Mouse (Mus musculus) bone marrow macrophage, adult 2 months (primary cell): Measurements from ENCODE around the gene a. TPM values are rescaled to one million over a fixed set of nuclear protein-coding genes. Genes with fewer than 3 reads are reported as not detected.

Source experiments
- H3K27ac ChIP-seq: 2 replicates; pipeline ENCODE4 v1.5.1; 2012; ENCODE audit warnings: low read depth, low read length; ENCODE audit not compliant: insufficient read depth
- H3K4me1 ChIP-seq: 2 replicates; pipeline ENCODE4 v1.6.1; 2012; ENCODE audit warnings: low read length; ENCODE audit not compliant: control insufficient read depth, insufficient read depth
- H3K4me3 ChIP-seq: 2 replicates; pipeline ENCODE4 v1.5.1; 2012; ENCODE audit warnings: mild to moderate bottlenecking, low read length, moderate library complexity; ENCODE audit not compliant: insufficient read depth
- CTCF ChIP-seq: IDR thresholded peaks from 2 replicates; pipeline ENCODE4 v1.5.1; 2012; ENCODE audit warnings: low read depth, mild to moderate bottlenecking, low read length, moderate library complexity
- POLR2A ChIP-seq: IDR thresholded peaks from 2 replicates; pipeline ENCODE4 v1.6.1; 2012; ENCODE audit warnings: mild to moderate bottlenecking, low read depth, low read length, borderline replicate concordance
- polyA plus RNA-seq: library from polyadenylated mRNA; stranded (reverse); fragments of >200 nt; gene quantifications from 2 replicates; pipeline ENCODE4 v1.2.4, GENCODE M21; 2012; ENCODE audit not compliant: missing spikeins, insufficient read depth, insufficient read length

a gene
- polyA plus RNA-seq, 1 experiment = not detected

GRCm38 (mm10) chr2:155073347-155073746 is 282.1 kb downstream of the a start:
- Histone ChIP-seq H3K4me3 (peak overlapping the region; percentile 94), H3K27ac (no peak overlapping the region), H3K4me1 (peaks cover 35% of the 10 kb centered on the region)
- TF ChIP-seq CTCF (no peak), POLR2A (no peak)

DNA sequence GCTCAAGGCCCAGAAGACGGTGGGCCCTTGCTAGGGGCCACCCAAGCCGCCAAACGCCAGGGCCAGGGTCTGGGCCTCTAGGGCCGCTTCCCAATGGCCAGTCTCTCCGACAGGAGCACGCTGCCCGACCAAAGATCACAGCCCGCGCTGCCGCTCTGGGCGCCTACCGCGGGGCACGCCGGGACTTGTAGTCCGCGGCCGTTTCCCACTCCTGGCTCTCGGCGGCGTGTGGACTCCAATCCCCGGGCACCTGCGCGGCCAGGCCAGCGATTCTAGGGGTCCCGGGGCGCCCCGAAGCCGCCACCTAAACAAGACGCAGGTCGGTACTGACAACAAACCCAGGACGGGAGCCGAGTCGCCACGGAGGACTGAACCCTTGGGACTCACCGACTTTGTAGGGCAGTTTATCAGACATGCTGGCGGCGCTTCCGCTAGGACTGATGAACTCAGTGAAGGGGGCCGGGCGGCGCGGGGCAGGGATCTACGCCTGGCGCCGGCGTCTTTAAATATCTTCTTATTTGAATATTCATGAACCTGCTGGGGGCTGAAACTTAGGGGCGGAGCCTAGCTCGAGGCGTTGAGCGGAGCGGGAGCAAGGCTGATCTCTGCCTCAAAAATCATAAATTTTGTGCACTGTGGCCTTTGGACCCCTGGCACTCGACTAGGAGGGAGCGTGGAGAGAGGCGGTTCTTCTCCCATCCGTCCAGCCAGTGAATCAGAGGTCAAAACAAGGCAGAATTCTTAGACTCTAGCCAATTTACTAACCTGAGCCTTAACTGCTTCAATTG is 283.0 kb downstream of the a start, which contains the start of gene Ahcy:
Gene Ahcy (minus strand): TSS at position 520 of the 788 bp plus-strand sequence.
- H3K4me1 ChIP-seq = peaks cover 35% of the 10 kb centered on the region
- H3K27ac ChIP-seq = peak within 1 kb of the TSS; percentile 37; the same call in 1 of the 2 replicates
- H3K4me3 ChIP-seq = peak within 1 kb of the TSS; percentile 94
- TF ChIP-seq POLR2A (0 out of 2 replicates have a peak, but pooled peaks have one; percentile 57), CTCF (no peak)

GRCm38 (mm10) chr2:155074766-155075330 is 283.6 kb downstream of the a start:
- H3K27ac ChIP-seq = no peak overlapping the region
- no peak for TF ChIP-seq CTCF
- peaks cover 35% of the 10 kb centered on the region for H3K4me1 ChIP-seq
- H3K4me3 ChIP-seq = peak overlapping the region; percentile 94

GRCm38 (mm10) chr2:155075649-155076048 is 284.4 kb downstream of the a start:
- no peak for TF ChIP-seq POLR2A
- no peak for TF ChIP-seq CTCF
- Histone ChIP-seq H3K27ac (no peak overlapping the region), H3K4me1 (peaks cover 30% of the 10 kb centered on the region), H3K4me3 (no peak overlapping the region)

DNA sequence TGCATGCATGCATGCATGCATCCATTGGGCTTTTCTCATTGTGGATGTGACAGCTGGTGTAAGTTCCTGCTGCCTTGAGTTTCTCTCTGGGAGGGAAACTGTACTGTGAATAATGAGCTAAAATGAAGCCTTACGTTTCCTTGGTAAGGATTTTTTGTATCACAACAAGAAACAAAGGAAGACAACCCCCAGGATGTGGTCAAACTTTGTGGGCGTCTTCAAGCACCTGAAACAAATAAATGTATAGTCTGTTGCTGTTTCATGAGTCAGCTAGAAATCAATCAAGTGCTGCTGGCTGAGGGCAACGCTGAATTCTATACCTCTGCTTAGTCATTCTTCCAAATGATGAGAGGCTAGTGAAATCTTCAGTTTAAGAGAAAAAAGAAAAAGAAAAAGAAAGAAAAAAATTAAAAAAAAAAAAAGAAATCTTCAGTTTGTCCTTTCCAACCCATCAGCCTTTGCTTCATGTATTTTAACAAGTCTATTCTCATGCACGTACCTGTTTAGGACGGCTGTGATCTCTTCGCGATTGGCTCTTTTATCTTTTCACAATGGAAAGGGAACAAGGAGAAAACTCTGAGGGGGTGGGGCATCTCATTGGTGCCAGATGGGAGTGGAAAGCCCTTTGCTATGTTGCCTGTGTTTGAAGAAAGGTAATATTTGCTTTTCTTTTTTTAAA is 288.4 kb downstream of the a start:
- TF ChIP-seq POLR2A (no peak), CTCF (no peak)
- no peak overlapping the region for H3K27ac ChIP-seq
- no peak overlapping the region for H3K4me3 ChIP-seq
- peaks cover 4% of the 10 kb centered on the region for H3K4me1 ChIP-seq

DNA sequence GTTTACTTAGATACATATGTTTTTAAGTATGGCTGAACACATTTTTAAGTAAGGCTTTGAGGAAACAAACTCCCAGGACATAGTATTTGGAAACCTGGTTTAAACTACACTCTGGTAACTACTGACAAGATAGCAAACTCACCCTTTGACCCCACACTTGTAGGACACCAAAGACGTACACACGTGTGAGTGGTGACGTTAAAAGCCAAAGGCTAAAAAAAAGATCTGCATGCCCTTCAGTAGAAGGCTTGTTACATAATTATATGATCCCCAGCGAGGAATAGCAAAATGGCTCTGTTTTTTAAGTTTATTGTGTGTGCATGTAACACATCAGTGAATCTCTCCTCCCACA is 289.0 kb downstream of the a start:
- no peak overlapping the region for H3K27ac ChIP-seq

GRCm38 (mm10) chr2:155081056-155081455 is 289.9 kb downstream of the a start:
- TF ChIP-seq POLR2A = no peak
- H3K27ac ChIP-seq = no peak overlapping the region
- H3K4me3 ChIP-seq = no peak overlapping the region
- no peaks in the 10 kb centered on the region for H3K4me1 ChIP-seq

More for the DNA sequence above, 289.0 kb downstream of the a start:
- TF ChIP-seq CTCF = no peak
- no peak for TF ChIP-seq POLR2A
- H3K4me3 ChIP-seq = no peak overlapping the region
- H3K4me1 ChIP-seq = no peaks in the 10 kb centered on the region

DNA sequence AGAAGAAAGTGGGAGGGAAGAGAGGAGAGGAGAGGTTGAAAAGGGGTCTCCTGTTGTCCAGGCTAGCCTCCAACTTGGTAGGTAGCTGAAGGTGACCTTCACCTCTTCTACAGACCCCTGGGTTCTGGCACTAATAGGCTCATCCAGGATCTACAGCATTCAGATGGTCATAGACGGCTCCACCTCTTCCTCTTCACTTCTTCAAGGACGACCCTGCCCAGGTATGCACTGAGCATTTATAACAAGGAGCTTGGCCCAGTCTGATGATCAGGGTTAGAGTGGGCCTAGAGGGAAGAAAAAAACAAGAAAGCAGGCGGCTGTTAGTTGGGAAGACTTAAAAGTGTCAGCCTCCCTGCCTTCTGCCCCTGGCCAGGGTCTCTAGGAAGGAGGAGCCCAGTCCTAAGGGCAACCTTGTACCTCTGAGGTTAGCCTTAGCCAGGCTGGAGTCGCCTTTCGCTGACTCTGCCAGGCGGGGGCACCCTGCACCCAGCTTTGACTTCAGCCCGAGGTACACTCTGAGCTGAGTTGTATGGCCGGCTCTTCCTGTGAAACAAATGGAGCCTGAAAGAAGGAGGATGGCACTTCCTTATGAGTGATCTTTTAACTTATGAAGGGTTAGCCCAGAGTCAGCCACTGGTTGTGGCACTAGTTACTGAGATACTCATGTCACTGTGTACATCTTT is 291.1 kb downstream of the a start:
- Histone ChIP-seq H3K4me1 (no peaks in the 10 kb centered on the region), H3K4me3 (no peak overlapping the region), H3K27ac (no peak overlapping the region)
- TF ChIP-seq POLR2A = no peak
- TF ChIP-seq CTCF = peak; percentile 72

DNA sequence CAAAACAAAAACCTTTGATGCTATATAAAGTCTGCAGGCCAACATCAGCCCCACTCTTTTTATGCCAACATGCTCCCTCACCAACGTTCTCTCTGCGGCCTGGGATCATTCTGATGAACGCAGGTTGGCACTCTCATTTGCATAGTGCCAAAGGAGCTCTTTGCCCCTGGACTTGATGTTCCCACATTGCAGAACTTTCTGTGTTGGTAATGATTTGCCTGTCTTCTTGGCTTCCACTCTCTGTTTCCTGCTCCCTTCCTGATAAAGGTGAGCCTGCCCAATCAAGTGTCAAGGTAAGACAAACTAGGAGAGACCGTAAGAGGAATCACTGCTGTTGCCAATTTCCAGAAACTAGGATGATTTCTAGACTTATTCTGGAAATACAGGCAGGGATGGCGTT is 293.3 kb downstream of the a start:
- Histone ChIP-seq H3K4me1 (no peaks in the 10 kb centered on the region), H3K27ac (no peak overlapping the region), H3K4me3 (no peak overlapping the region)
- TF ChIP-seq POLR2A (no peak), CTCF (no peak)

DNA sequence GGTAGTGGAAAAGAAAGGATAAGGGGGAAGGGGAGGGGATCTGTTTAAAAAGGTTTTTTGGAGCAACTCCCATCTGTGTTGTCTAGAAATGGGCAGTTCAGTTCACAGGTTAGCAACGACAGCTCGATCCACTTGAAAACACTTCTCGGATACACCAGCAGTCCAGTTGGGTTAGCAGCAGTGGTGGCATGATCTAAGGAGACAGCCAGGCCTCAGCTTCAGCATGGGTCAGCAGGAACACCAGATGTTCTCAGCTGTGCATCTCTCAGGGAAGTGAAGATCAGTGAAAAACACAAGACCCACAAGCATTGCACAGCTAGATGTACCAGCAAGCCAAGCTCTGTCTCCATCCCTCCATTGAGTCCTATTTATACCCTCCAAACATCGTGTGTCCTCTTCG is 295.1 kb downstream of the a start:
- Histone ChIP-seq H3K4me3 (no peak overlapping the region), H3K27ac (no peak overlapping the region), H3K4me1 (no peaks in the 10 kb centered on the region)
- no peak for TF ChIP-seq CTCF
- no peak for TF ChIP-seq POLR2A
